Mouse (Mus musculus) lung, embryonic 15.5 days (tissue): ENCODE results near the gene Lrmda. TPM values are rescaled to one million over a fixed set of nuclear protein-coding genes. Genes with fewer than 3 reads are reported as not detected.

Experiments
- ATAC-seq: fragments of 200-750 bp; cut with Nextera tagmentation; 2 replicates; pipeline ENCODE4 v1.8.0; 2017; ENCODE audit warnings: moderate number of reproducible peaks, borderline replicate concordance; ENCODE audit not compliant: low FRiP score, low TSS enrichment; ENCODE audit errors: extremely low read depth
- H3K27ac ChIP-seq: fragments of 300-500 bp; sonication (generic); 2 replicates; pipeline ENCODE4 v1.5.1; 2015; ENCODE audit warnings: moderate library complexity, mild to moderate bottlenecking, inconsistent platforms
- H3K27me3 ChIP-seq: fragments of 300-500 bp; sonication (generic); 2 replicates; pipeline ENCODE4 v1.6.1; 2015; ENCODE audit warnings: inconsistent platforms
- H3K36me3 ChIP-seq: fragments of 300-500 bp; sonication (generic); 2 replicates; pipeline ENCODE4 v1.6.1; 2015; ENCODE audit warnings: inconsistent platforms
- H3K4me1 ChIP-seq: fragments of 300-500 bp; sonication (generic); 2 replicates; pipeline ENCODE4 v1.6.1; 2015; ENCODE audit warnings: inconsistent platforms
- H3K4me2 ChIP-seq: fragments of 300-500 bp; sonication (generic); 2 replicates; pipeline ENCODE4 v1.6.1; 2015; ENCODE audit warnings: inconsistent platforms, mild to moderate bottlenecking, moderate library complexity
- H3K4me3 ChIP-seq: fragments of 300-500 bp; sonication (generic); 2 replicates; pipeline ENCODE4 v1.5.1; 2015; ENCODE audit warnings: mild to moderate bottlenecking, inconsistent platforms
- H3K9ac ChIP-seq: fragments of 300-500 bp; sonication (generic); 2 replicates; pipeline ENCODE4 v1.6.1; 2015; ENCODE audit warnings: inconsistent platforms
- H3K9me3 ChIP-seq: fragments of 300-500 bp; sonication (generic); 2 replicates; pipeline ENCODE4 v1.6.1; 2016; ENCODE audit warnings: inconsistent platforms
- WGBS: fragments of 180-500 bp; shearing (Covaris S2); methylation state at CpG from one replicate; pipeline ENCODE4 v1.1.7; 2015; 5-methylcytosine and 5-hydroxymethylcytosine counted together
- polyA plus RNA-seq: library from polyadenylated mRNA; unstranded; fragments of >200 nt; fragmentation: Nextera tagmentation; extraction: Ambion mirVana; gene quantifications from 2 replicates; pipeline ENCODE4 v1.2.1, GENCODE M21; 2015

Gene Lrmda
- polyA plus RNA-seq, 1 experiment from 2014 or later, result 0.39 TPM

GRCm38 (mm10) chr14:22281630-22282029 lies 262.1 kb downstream of the Lrmda start:
- 76% methylated on average over 7 of the region's 7 CpGs for WGBS
- Histone ChIP-seq H3K27ac (no peak overlapping the region), H3K4me1 (no peaks in the 10 kb centered on the region), H3K27me3 (no peaks in the 10 kb centered on the region), H3K9me3 (no peaks in the 10 kb centered on the region), H3K4me3 (no peak overlapping the region), H3K36me3 (no peaks in the 10 kb centered on the region), H3K9ac (no peak overlapping the region), H3K4me2 (no peak overlapping the region)
- ATAC-seq, result no peak

- H3K9ac ChIP-seq, result no peak overlapping the region
- H3K9me3 ChIP-seq, result no peaks in the 10 kb centered on the region
- H3K36me3 ChIP-seq, result no peaks in the 10 kb centered on the region
- H3K27ac ChIP-seq, result no peak overlapping the region
- H3K4me3 ChIP-seq, result no peak overlapping the region
- H3K4me1 ChIP-seq, result peaks cover 2% of the 10 kb centered on the region; the same call in 1 of the 2 replicates
- H3K27me3 ChIP-seq, result no peaks in the 10 kb centered on the region
- 65% methylated on average over 6 of the region's 6 CpGs for WGBS
- H3K4me2 ChIP-seq, result no peak overlapping the region
- no peak for ATAC-seq
Observed at GRCm38 (mm10) chr14:22282847-22283246, 263.3 kb downstream of the Lrmda start.

- no peaks in the 10 kb centered on the region for H3K27me3 ChIP-seq
- H3K36me3 ChIP-seq, result no peaks in the 10 kb centered on the region
- no peaks in the 10 kb centered on the region for H3K9me3 ChIP-seq
- H3K4me1 ChIP-seq, result peaks cover 8% of the 10 kb centered on the region; the same call in 1 of the 2 replicates
- no peak overlapping the region for H3K4me3 ChIP-seq
- WGBS, result 79% methylated on average over 2 of the region's 2 CpGs
- H3K27ac ChIP-seq, result no peak overlapping the region
- H3K9ac ChIP-seq, result no peak overlapping the region
- no peak for ATAC-seq
- no peak overlapping the region for H3K4me2 ChIP-seq
Observed at GRCm38 (mm10) chr14:22283722-22284121, 264.2 kb downstream of the Lrmda start.

- Histone ChIP-seq H3K27me3 (no peaks in the 10 kb centered on the region), H3K27ac (no peak overlapping the region), H3K4me2 (no peak overlapping the region), H3K9me3 (no peaks in the 10 kb centered on the region), H3K4me3 (no peak overlapping the region), H3K4me1 (peaks cover 8% of the 10 kb centered on the region; the same call in 1 of the 2 replicates), H3K36me3 (no peaks in the 10 kb centered on the region), H3K9ac (no peak overlapping the region)
- ATAC-seq, result no peak
- 72% methylated on average over 15 of the region's 15 CpGs for WGBS
Observed at GRCm38 (mm10) chr14:22284823-22285517, 265.5 kb downstream of the Lrmda start.

- Histone ChIP-seq H3K4me3 (no peak overlapping the region), H3K27ac (no peak overlapping the region), H3K4me2 (no peak overlapping the region), H3K9ac (no peak overlapping the region), H3K9me3 (no peaks in the 10 kb centered on the region), H3K27me3 (no peaks in the 10 kb centered on the region), H3K4me1 (peaks cover 8% of the 10 kb centered on the region; the same call in 1 of the 2 replicates), H3K36me3 (no peaks in the 10 kb centered on the region)
- 61% methylated on average over 4 of the region's 4 CpGs for WGBS
- ATAC-seq, result no peak
Observed at GRCm38 (mm10) chr14:22285826-22286225, 266.3 kb downstream of the Lrmda start.

GRCm38 (mm10) chr14:22288179-22288578 lies 268.7 kb downstream of the Lrmda start:
- Histone ChIP-seq H3K9ac (no peak overlapping the region), H3K4me2 (peak overlapping the region; percentile 36), H3K27ac (no peak overlapping the region), H3K36me3 (no peaks in the 10 kb centered on the region), H3K4me1 (peaks cover 8% of the 10 kb centered on the region; the same call in 1 of the 2 replicates), H3K4me3 (no peak overlapping the region), H3K9me3 (no peaks in the 10 kb centered on the region), H3K27me3 (no peaks in the 10 kb centered on the region)
- 10% methylated on average over 10 of the region's 10 CpGs for WGBS
- peak; percentile 67; the same call in 1 of the 2 replicates for ATAC-seq

GRCm38 (mm10) chr14:22289380-22289922 lies 269.9 kb downstream of the Lrmda start:
- H3K4me1 ChIP-seq, result peaks cover 8% of the 10 kb centered on the region; the same call in 1 of the 2 replicates
- no peaks in the 10 kb centered on the region for H3K27me3 ChIP-seq
- peak overlapping the region; percentile 31 for H3K4me2 ChIP-seq
- no peak; the same call in 1 of the 2 replicates for ATAC-seq
- no peaks in the 10 kb centered on the region for H3K9me3 ChIP-seq
- WGBS, result 43% methylated on average over 15 of the region's 15 CpGs
- H3K4me3 ChIP-seq, result no peak overlapping the region
- no peak overlapping the region for H3K27ac ChIP-seq
- H3K9ac ChIP-seq, result no peak overlapping the region
- H3K36me3 ChIP-seq, result no peaks in the 10 kb centered on the region

GRCm38 (mm10) chr14:22294371-22294770 lies 274.9 kb downstream of the Lrmda start:
- WGBS, result 81% methylated on average over 4 of the region's 4 CpGs
- Histone ChIP-seq H3K9me3 (no peaks in the 10 kb centered on the region), H3K4me3 (no peak overlapping the region), H3K27me3 (no peaks in the 10 kb centered on the region), H3K4me1 (no peaks in the 10 kb centered on the region), H3K4me2 (no peak overlapping the region), H3K9ac (no peak overlapping the region), H3K27ac (no peak overlapping the region), H3K36me3 (no peaks in the 10 kb centered on the region)
- ATAC-seq, result no peak

GRCm38 (mm10) chr14:22296655-22297239 lies 277.2 kb downstream of the Lrmda start:
- WGBS, result 59% methylated on average over 3 of the region's 3 CpGs
- Histone ChIP-seq H3K4me2 (no peak overlapping the region), H3K4me1 (no peaks in the 10 kb centered on the region), H3K4me3 (no peak overlapping the region), H3K36me3 (no peaks in the 10 kb centered on the region), H3K9me3 (no peaks in the 10 kb centered on the region), H3K27me3 (no peaks in the 10 kb centered on the region), H3K9ac (no peak overlapping the region), H3K27ac (no peak overlapping the region)
- no peak for ATAC-seq

- no peak overlapping the region for H3K27ac ChIP-seq
- no peak overlapping the region for H3K9ac ChIP-seq
- 61% methylated on average over 5 of the region's 5 CpGs for WGBS
- no peaks in the 10 kb centered on the region for H3K9me3 ChIP-seq
- H3K27me3 ChIP-seq, result peaks cover 7% of the 10 kb centered on the region; the same call in 1 of the 2 replicates
- ATAC-seq, result no peak
- H3K4me2 ChIP-seq, result no peak overlapping the region
- H3K4me3 ChIP-seq, result no peak overlapping the region
- no peaks in the 10 kb centered on the region for H3K36me3 ChIP-seq
- no peaks in the 10 kb centered on the region for H3K4me1 ChIP-seq
Observed at GRCm38 (mm10) chr14:22306759-22307158, 287.2 kb downstream of the Lrmda start.

- Histone ChIP-seq H3K9me3 (no peaks in the 10 kb centered on the region), H3K27me3 (peaks cover 7% of the 10 kb centered on the region; the same call in 1 of the 2 replicates), H3K9ac (no peak overlapping the region), H3K4me2 (no peak overlapping the region), H3K4me3 (no peak overlapping the region), H3K36me3 (no peaks in the 10 kb centered on the region), H3K27ac (no peak overlapping the region), H3K4me1 (no peaks in the 10 kb centered on the region)
- 59% methylated on average over 6 of the region's 6 CpGs for WGBS
- ATAC-seq, result no peak
Observed at GRCm38 (mm10) chr14:22308059-22308458, 288.5 kb downstream of the Lrmda start.

- Histone ChIP-seq H3K27me3 (no peaks in the 10 kb centered on the region; the same call in 1 of the 2 replicates), H3K9me3 (no peaks in the 10 kb centered on the region), H3K36me3 (no peaks in the 10 kb centered on the region), H3K9ac (no peak overlapping the region), H3K27ac (no peak overlapping the region), H3K4me3 (no peak overlapping the region), H3K4me1 (peaks cover 27% of the 10 kb centered on the region), H3K4me2 (no peak overlapping the region)
- WGBS, result 33% methylated on average over 1 of the region's 1 CpGs
- ATAC-seq, result peak; percentile 81
Observed at GRCm38 (mm10) chr14:22323058-22323457, 303.5 kb downstream of the Lrmda start.
